Mouse (Mus musculus) liver, adult 2 months (tissue): ENCODE measurements around the gene Kdm2b.

Experiments used
- CTCF ChIP-seq: fragments of 200-500 bp; IDR thresholded peaks from 2 replicates; pipeline ENCODE4 v1.5.1; 2011; ENCODE audit warnings: low read depth, low read length, control low read depth
- POLR2A ChIP-seq: fragments of 200-500 bp; IDR thresholded peaks from 2 replicates; pipeline ENCODE4 v1.6.1; 2011; ENCODE audit warnings: low read length, control low read depth; ENCODE audit not compliant: insufficient read depth; ENCODE audit errors: extremely low read depth

DNA sequence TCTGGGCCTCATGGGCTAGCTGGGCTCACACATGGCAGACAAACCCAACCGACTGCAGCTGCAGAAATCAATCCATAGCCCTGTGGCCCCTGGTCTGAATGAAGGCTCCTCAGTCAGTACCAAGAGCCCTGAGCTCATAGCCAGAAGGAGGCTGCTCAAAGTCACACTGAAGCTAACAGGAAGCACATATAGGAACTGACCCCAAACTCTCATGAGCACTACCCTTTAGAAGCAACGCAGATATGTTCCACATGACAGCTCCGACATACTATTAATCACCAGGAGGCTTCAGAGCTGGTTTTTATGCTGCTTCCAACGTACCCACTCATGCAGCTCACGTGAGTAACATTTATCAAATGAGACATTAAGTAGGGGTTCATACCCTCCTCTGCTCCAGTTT lies 19.6 kb downstream of the Kdm2b start:
- no peak for TF ChIP-seq CTCF
- no peak for TF ChIP-seq POLR2A
